Mouse (Mus musculus): ENCODE results near the gene Txnl4b. TPM values are rescaled to one million over a fixed set of nuclear protein-coding genes. Genes with fewer than 3 reads are reported as not detected.
A peak's percentile ranks its signal among the peaks of the same experiment; 100 is the strongest.

The Txnl4b gene
- polyA plus RNA-seq, 1 experiment from 2014 or later, result 28.3 TPM

GRCm38 (mm10) chr8:109563881-109564280 is 1.8 kb upstream of the Txnl4b start:
- Histone ChIP-seq H3K4me2 (ENCODE audit: low read depth, severe bottlenecking) (no peak overlapping the region; the same call in 1 of the 2 replicates), H3K36me3 (ENCODE audit: control insufficient read depth, insufficient read depth, low read length) (peaks cover 22% of the 10 kb centered on the region), H3K27me3 (ENCODE audit: control insufficient read depth, insufficient read depth, low read length) (no peaks in the 10 kb centered on the region), H3K27ac (replicated peaks; ENCODE audit: low read depth, low read length) (no peak overlapping the region), H3K9me3 (ENCODE audit: control insufficient read depth, low read length) (no peaks in the 10 kb centered on the region), H3K4me3 (ENCODE audit: low read depth, low read length) (no peak overlapping the region), H3K9ac (ENCODE audit: low read length) (no peak overlapping the region), H3K4me1 (ENCODE audit: control insufficient read depth, insufficient read depth, low read length) (peaks cover 3% of the 10 kb centered on the region; the same call in 1 of the 2 replicates)
- ATAC-seq (ENCODE audit: insufficient number of reproducible peaks, low FRiP score, low TSS enrichment, low read depth) (no peak), DNase-seq (ENCODE audit: low spot score) (no peak)
- 84% methylated on average over 2 of the region's 2 CpGs for WGBS

- no peaks in the 10 kb centered on the region for H3K27me3 ChIP-seq (ENCODE audit: control insufficient read depth, insufficient read depth, low read length)
- H3K36me3 ChIP-seq (ENCODE audit: control insufficient read depth, insufficient read depth, low read length), result peaks cover 15% of the 10 kb centered on the region
- peaks cover 3% of the 10 kb centered on the region; the same call in 1 of the 2 replicates for H3K4me1 ChIP-seq (ENCODE audit: control insufficient read depth, insufficient read depth, low read length)
- H3K9ac ChIP-seq (ENCODE audit: low read length), result peak overlapping the region; percentile 96
- peak overlapping the region; percentile 77 for H3K4me3 ChIP-seq (ENCODE audit: low read depth, low read length)
- H3K9me3 ChIP-seq (ENCODE audit: control insufficient read depth, low read length), result no peaks in the 10 kb centered on the region
- ATAC-seq (ENCODE audit: insufficient number of reproducible peaks, low FRiP score, low TSS enrichment, low read depth) (no peak), DNase-seq (ENCODE audit: low spot score) (no peak)
- H3K4me2 ChIP-seq (ENCODE audit: low read depth, severe bottlenecking), result peak overlapping the region; percentile 74
- 4% methylated on average over 10 of the region's 10 CpGs for whole genome bisulfite sequencing
- H3K27ac ChIP-seq (replicated peaks; ENCODE audit: low read depth, low read length), result no peak overlapping the region
Observed at GRCm38 (mm10) chr8:109564766-109565165, 926 bp upstream of the Txnl4b start.

GRCm38 (mm10) chr8:109571139-109571538 is 5.4 kb downstream of the Txnl4b start:
- Histone ChIP-seq H3K9me3 (ENCODE audit: control insufficient read depth, low read length) (no peaks in the 10 kb centered on the region), H3K27ac (replicated peaks; ENCODE audit: low read depth, low read length) (no peak overlapping the region), H3K4me3 (ENCODE audit: low read depth, low read length) (no peak overlapping the region), H3K36me3 (ENCODE audit: control insufficient read depth, insufficient read depth, low read length) (no peaks in the 10 kb centered on the region), H3K4me2 (ENCODE audit: low read depth, severe bottlenecking) (no peak overlapping the region), H3K27me3 (ENCODE audit: control insufficient read depth, insufficient read depth, low read length) (no peaks in the 10 kb centered on the region), H3K4me1 (ENCODE audit: control insufficient read depth, insufficient read depth, low read length) (no peaks in the 10 kb centered on the region), H3K9ac (ENCODE audit: low read length) (no peak overlapping the region)
- DNase-seq (ENCODE audit: low spot score) (no peak), ATAC-seq (ENCODE audit: insufficient number of reproducible peaks, low FRiP score, low TSS enrichment, low read depth) (no peak)
- 91% methylated on average over 12 of the region's 12 CpGs for WGBS

- Histone ChIP-seq H3K4me1 (ENCODE audit: control insufficient read depth, insufficient read depth, low read length) (no peaks in the 10 kb centered on the region), H3K36me3 (ENCODE audit: control insufficient read depth, insufficient read depth, low read length) (no peaks in the 10 kb centered on the region), H3K27ac (replicated peaks; ENCODE audit: low read depth, low read length) (no peak overlapping the region), H3K4me2 (ENCODE audit: low read depth, severe bottlenecking) (no peak overlapping the region), H3K4me3 (ENCODE audit: low read depth, low read length) (no peak overlapping the region), H3K9ac (ENCODE audit: low read length) (no peak overlapping the region), H3K9me3 (ENCODE audit: control insufficient read depth, low read length) (no peaks in the 10 kb centered on the region), H3K27me3 (ENCODE audit: control insufficient read depth, insufficient read depth, low read length) (no peaks in the 10 kb centered on the region)
- ATAC-seq (ENCODE audit: insufficient number of reproducible peaks, low FRiP score, low TSS enrichment, low read depth) (no peak), DNase-seq (ENCODE audit: low spot score) (no peak)
- WGBS, result 78% methylated on average over 4 of the region's 4 CpGs
Observed at GRCm38 (mm10) chr8:109576311-109576710, 10.6 kb downstream of the Txnl4b start.

GRCm38 (mm10) chr8:109578900-109579301 is 13.2 kb downstream of the Txnl4b start, which contains the start of gene Hp:
Gene Hp, minus strand, starts transcription at chr8:109579172.
- Histone ChIP-seq H3K4me2 (ENCODE audit: low read depth, severe bottlenecking) (no peak within 1 kb of the TSS), H3K4me3 (ENCODE audit: low read depth, low read length) (no peak within 1 kb of the TSS), H3K27ac (replicated peaks; ENCODE audit: low read depth, low read length) (no peak within 1 kb of the TSS), H3K9me3 (ENCODE audit: control insufficient read depth, low read length) (no peaks in the 10 kb centered on the region; the same call in 1 of the 2 replicates), H3K9ac (ENCODE audit: low read length) (no peak within 1 kb of the TSS), H3K27me3 (ENCODE audit: control insufficient read depth, insufficient read depth, low read length) (no peaks in the 10 kb centered on the region), H3K4me1 (ENCODE audit: control insufficient read depth, insufficient read depth, low read length) (no peaks in the 10 kb centered on the region), H3K36me3 (ENCODE audit: control insufficient read depth, insufficient read depth, low read length) (no peaks in the 10 kb centered on the region)
- ATAC-seq (ENCODE audit: insufficient number of reproducible peaks, low FRiP score, low TSS enrichment, low read depth) (no peak), DNase-seq (ENCODE audit: low spot score) (no peak)
- 77% methylated on average over 8 of the region's 8 CpGs for whole genome bisulfite sequencing

- H3K4me1 ChIP-seq (ENCODE audit: control insufficient read depth, insufficient read depth, low read length), result no peaks in the 10 kb centered on the region
- H3K9me3 ChIP-seq (ENCODE audit: control insufficient read depth, low read length), result no peaks in the 10 kb centered on the region; the same call in 1 of the 2 replicates
- H3K27ac ChIP-seq (replicated peaks; ENCODE audit: low read depth, low read length), result no peak overlapping the region
- WGBS, result 84% methylated on average over 4 of the region's 4 CpGs
- H3K4me2 ChIP-seq (ENCODE audit: low read depth, severe bottlenecking), result no peak overlapping the region
- ATAC-seq (ENCODE audit: insufficient number of reproducible peaks, low FRiP score, low TSS enrichment, low read depth), result no peak
- no peak for DNase-seq (ENCODE audit: low spot score)
- no peak overlapping the region for H3K4me3 ChIP-seq (ENCODE audit: low read depth, low read length)
- no peak overlapping the region for H3K9ac ChIP-seq (ENCODE audit: low read length)
- no peaks in the 10 kb centered on the region for H3K27me3 ChIP-seq (ENCODE audit: control insufficient read depth, insufficient read depth, low read length)
- H3K36me3 ChIP-seq (ENCODE audit: control insufficient read depth, insufficient read depth, low read length), result no peaks in the 10 kb centered on the region
Observed at GRCm38 (mm10) chr8:109584293-109584692, 18.6 kb downstream of the Txnl4b start.

GRCm38 (mm10) chr8:109584830-109585229 is 19.1 kb downstream of the Txnl4b start:
- Histone ChIP-seq H3K27me3 (ENCODE audit: control insufficient read depth, insufficient read depth, low read length) (no peaks in the 10 kb centered on the region), H3K4me1 (ENCODE audit: control insufficient read depth, insufficient read depth, low read length) (no peaks in the 10 kb centered on the region), H3K9ac (ENCODE audit: low read length) (no peak overlapping the region), H3K9me3 (ENCODE audit: control insufficient read depth, low read length) (no peaks in the 10 kb centered on the region; the same call in 1 of the 2 replicates), H3K27ac (replicated peaks; ENCODE audit: low read depth, low read length) (no peak overlapping the region), H3K4me3 (ENCODE audit: low read depth, low read length) (no peak overlapping the region), H3K4me2 (ENCODE audit: low read depth, severe bottlenecking) (no peak overlapping the region), H3K36me3 (ENCODE audit: control insufficient read depth, insufficient read depth, low read length) (no peaks in the 10 kb centered on the region)
- DNase-seq (ENCODE audit: low spot score) (no peak), ATAC-seq (ENCODE audit: insufficient number of reproducible peaks, low FRiP score, low TSS enrichment, low read depth) (no peak)
- 88% methylated on average over 3 of the region's 3 CpGs for WGBS

- no peak overlapping the region for H3K4me2 ChIP-seq (ENCODE audit: low read depth, severe bottlenecking)
- H3K9ac ChIP-seq (ENCODE audit: low read length), result no peak overlapping the region
- H3K27me3 ChIP-seq (ENCODE audit: control insufficient read depth, insufficient read depth, low read length), result no peaks in the 10 kb centered on the region
- H3K36me3 ChIP-seq (ENCODE audit: control insufficient read depth, insufficient read depth, low read length), result no peaks in the 10 kb centered on the region
- H3K27ac ChIP-seq (replicated peaks; ENCODE audit: low read depth, low read length), result no peak overlapping the region
- H3K4me1 ChIP-seq (ENCODE audit: control insufficient read depth, insufficient read depth, low read length), result no peaks in the 10 kb centered on the region
- DNase-seq (ENCODE audit: low spot score) (no peak), ATAC-seq (ENCODE audit: insufficient number of reproducible peaks, low FRiP score, low TSS enrichment, low read depth) (no peak)
- no peak overlapping the region for H3K4me3 ChIP-seq (ENCODE audit: low read depth, low read length)
- no peaks in the 10 kb centered on the region; the same call in 1 of the 2 replicates for H3K9me3 ChIP-seq (ENCODE audit: control insufficient read depth, low read length)
Observed at GRCm38 (mm10) chr8:109585652-109586051, 20.0 kb downstream of the Txnl4b start.

GRCm38 (mm10) chr8:109586972-109587504 is 21.3 kb downstream of the Txnl4b start:
- no peak overlapping the region for H3K9ac ChIP-seq (ENCODE audit: low read length)
- ATAC-seq (ENCODE audit: insufficient number of reproducible peaks, low FRiP score, low TSS enrichment, low read depth) (no peak), DNase-seq (ENCODE audit: low spot score) (no peak)
- H3K27ac ChIP-seq (replicated peaks; ENCODE audit: low read depth, low read length), result no peak overlapping the region
- no peaks in the 10 kb centered on the region for H3K36me3 ChIP-seq (ENCODE audit: control insufficient read depth, insufficient read depth, low read length)
- no peaks in the 10 kb centered on the region for H3K27me3 ChIP-seq (ENCODE audit: control insufficient read depth, insufficient read depth, low read length)
- no peaks in the 10 kb centered on the region for H3K4me1 ChIP-seq (ENCODE audit: control insufficient read depth, insufficient read depth, low read length)
- H3K4me3 ChIP-seq (ENCODE audit: low read depth, low read length), result no peak overlapping the region
- no peak overlapping the region for H3K4me2 ChIP-seq (ENCODE audit: low read depth, severe bottlenecking)
- no peaks in the 10 kb centered on the region; the same call in 1 of the 2 replicates for H3K9me3 ChIP-seq (ENCODE audit: control insufficient read depth, low read length)
- 60% methylated on average over 7 of the region's 7 CpGs for WGBS
